Mouse (Mus musculus) E14TG2a.4 (cell line): Measurements from ENCODE around the gene Pop7.
A peak's percentile ranks its signal among the peaks of the same experiment; 100 is the strongest.

ENCODE experiments used
- H3K27me3 ChIP-seq: 2 replicates; pipeline ENCODE4 v1.6.1; 2014; ENCODE audit warnings: low read length, control low read depth; ENCODE audit not compliant: insufficient read depth
- H3K36me3 ChIP-seq: 2 replicates; pipeline ENCODE4 v1.6.1; 2014; ENCODE audit warnings: low read length, control low read depth; ENCODE audit not compliant: insufficient read depth
- H3K4me1 ChIP-seq: replicated peaks from 2 replicates; pipeline ENCODE4 v1.6.1; 2014; ENCODE audit warnings: low read depth, low read length, control low read depth
- H3K4me3 ChIP-seq: replicated peaks from 2 replicates; pipeline ENCODE4 v1.5.1; 2014; ENCODE audit warnings: mild to moderate bottlenecking, low read length
- H3K9me3 ChIP-seq: 2 replicates; pipeline ENCODE4 v1.6.1; 2014; ENCODE audit warnings: low read length, control low read depth
- CTCF ChIP-seq: conservative IDR thresholded peaks from 2 replicates; pipeline ENCODE4 v1.5.1; 2014; ENCODE audit warnings: low read length
- NANOG ChIP-seq: IDR thresholded peaks from 2 replicates; pipeline ENCODE4 v1.6.1; 2014; ENCODE audit warnings: borderline replicate concordance, low read length, mixed read lengths
- POU5F1 ChIP-seq: IDR thresholded peaks from 2 replicates; pipeline ENCODE4 v1.6.1; 2014; ENCODE audit warnings: low read length, borderline replicate concordance

Pop7 gene

GRCm38 (mm10) chr5:137501709-137502666 lies at the start of gene Pop7:
Pop7 (minus strand) TSS chr5:137502518.
- peak; percentile 76 for TF ChIP-seq CTCF
- no peak for TF ChIP-seq NANOG
- no peak for TF ChIP-seq POU5F1
- peak within 1 kb of the TSS; percentile 89 for H3K4me3 ChIP-seq
- H3K4me1 ChIP-seq: peaks cover 36% of the 10 kb centered on the region
- no peaks in the 10 kb centered on the region for H3K9me3 ChIP-seq
- H3K27me3 ChIP-seq: no peaks in the 10 kb centered on the region
- H3K36me3 ChIP-seq: peaks cover 21% of the 10 kb centered on the region

- H3K4me3 ChIP-seq: no peak overlapping the region
- H3K27me3 ChIP-seq: peaks cover 31% of the 10 kb centered on the region
- H3K4me1 ChIP-seq: peaks cover 20% of the 10 kb centered on the region
- H3K36me3 ChIP-seq: no peaks in the 10 kb centered on the region
- no peaks in the 10 kb centered on the region for H3K9me3 ChIP-seq
- no peak for TF ChIP-seq NANOG
- TF ChIP-seq CTCF: peak; percentile 61
- TF ChIP-seq POU5F1: no peak
These were observed 48.8 kb upstream of the Pop7 start for GRCm38 (mm10) chr5:137551119-137551518.

- no peak overlapping the region for H3K4me3 ChIP-seq
- H3K4me1 ChIP-seq: peaks cover 17% of the 10 kb centered on the region
- no peaks in the 10 kb centered on the region for H3K9me3 ChIP-seq
- H3K27me3 ChIP-seq: peaks cover 19% of the 10 kb centered on the region
- H3K36me3 ChIP-seq: no peaks in the 10 kb centered on the region
- TF ChIP-seq CTCF: no peak
- TF ChIP-seq NANOG: no peak
- TF ChIP-seq POU5F1: no peak
These were observed 47.5 kb upstream of the Pop7 start for GRCm38 (mm10) chr5:137549840-137550239.

- Histone ChIP-seq H3K36me3 (no peaks in the 10 kb centered on the region), H3K4me1 (no peaks in the 10 kb centered on the region), H3K9me3 (no peaks in the 10 kb centered on the region), H3K27me3 (no peaks in the 10 kb centered on the region), H3K4me3 (no peak overlapping the region)
- no peak for TF ChIP-seq NANOG
- no peak for TF ChIP-seq POU5F1
- TF ChIP-seq CTCF: no peak
These were observed 43.3 kb upstream of the Pop7 start for GRCm38 (mm10) chr5:137545596-137545995.

- Histone ChIP-seq H3K9me3 (no peaks in the 10 kb centered on the region), H3K4me3 (no peak overlapping the region), H3K36me3 (no peaks in the 10 kb centered on the region), H3K27me3 (no peaks in the 10 kb centered on the region), H3K4me1 (no peaks in the 10 kb centered on the region)
- TF ChIP-seq NANOG: no peak
- no peak for TF ChIP-seq POU5F1
- no peak for TF ChIP-seq CTCF
These were observed 42.6 kb upstream of the Pop7 start for GRCm38 (mm10) chr5:137544926-137545325.

GRCm38 (mm10) chr5:137541768-137542540 lies 39.6 kb upstream of the Pop7 start:
- H3K9me3 ChIP-seq: no peaks in the 10 kb centered on the region
- 0 out of 2 replicates have a peak, but pooled peaks cover 5% of the 10 kb centered on the region for H3K27me3 ChIP-seq
- no peak overlapping the region for H3K4me3 ChIP-seq
- H3K4me1 ChIP-seq: 0 out of 2 replicates have a peak, but pooled peaks cover 5% of the 10 kb centered on the region
- H3K36me3 ChIP-seq: no peaks in the 10 kb centered on the region
- no peak for TF ChIP-seq POU5F1
- TF ChIP-seq NANOG: no peak
- no peak for TF ChIP-seq CTCF

- H3K4me1 ChIP-seq: 0 out of 2 replicates have a peak, but pooled peaks cover 5% of the 10 kb centered on the region
- TF ChIP-seq POU5F1 (no peak), NANOG (no peak), CTCF (no peak)
- H3K27me3 ChIP-seq: peaks cover 11% of the 10 kb centered on the region
- no peaks in the 10 kb centered on the region for H3K9me3 ChIP-seq
- H3K4me3 ChIP-seq: no peak overlapping the region
- H3K36me3 ChIP-seq: no peaks in the 10 kb centered on the region
These were observed 38.7 kb upstream of the Pop7 start for GRCm38 (mm10) chr5:137540991-137541390.

GRCm38 (mm10) chr5:137539291-137539801 lies 37.0 kb upstream of the Pop7 start:
- Histone ChIP-seq H3K9me3 (no peaks in the 10 kb centered on the region), H3K36me3 (no peaks in the 10 kb centered on the region), H3K4me3 (no peak overlapping the region), H3K27me3 (peaks cover 11% of the 10 kb centered on the region), H3K4me1 (0 out of 2 replicates have a peak, but pooled peaks cover 5% of the 10 kb centered on the region)
- no peak for TF ChIP-seq NANOG
- TF ChIP-seq CTCF: no peak
- TF ChIP-seq POU5F1: no peak
